Mouse (Mus musculus) ES-E14 (cell line): ENCODE data around the gene Mrtfb.

ENCODE experiments used
- HCFC1 ChIP-seq: IDR thresholded peaks from 2 replicates; pipeline ENCODE4 v1.6.1; 2012; ENCODE audit warnings: low read length, inconsistent platforms, borderline replicate concordance; ENCODE audit not compliant: insufficient read depth
- ZNF384 ChIP-seq: IDR thresholded peaks from 2 replicates; pipeline ENCODE4 v1.6.1; 2012; ENCODE audit warnings: low read depth, low read length, inconsistent platforms

GRCm38 (mm10) chr16:13460777-13461408, 204.6 kb downstream of the Mrtfb start:
- no peak for TF ChIP-seq HCFC1
- no peak for TF ChIP-seq ZNF384
